In the genomic region with DNA sequence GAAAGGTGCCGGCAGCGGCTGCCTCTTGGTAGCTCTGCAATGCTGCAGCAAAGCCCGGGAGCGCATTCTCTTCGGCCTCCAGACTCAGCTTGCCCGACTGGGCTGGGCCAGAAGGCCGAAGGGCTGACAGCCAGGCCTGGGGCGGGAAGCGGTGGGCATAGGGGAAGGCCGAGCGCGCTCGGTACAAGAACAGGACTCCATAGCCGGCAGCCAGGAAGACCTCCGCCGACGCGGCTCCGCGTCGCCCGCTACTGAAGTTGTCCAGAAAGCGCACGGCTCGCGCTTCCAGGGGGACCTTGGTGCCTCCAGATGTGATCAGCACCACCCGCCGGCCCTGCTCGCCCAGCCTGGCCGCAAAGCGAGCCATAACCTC, we compare ENCODE assay signal across 8 mouse cellular contexts. TPM values are rescaled to one million over a fixed set of nuclear protein-coding genes. Genes with fewer than 3 reads are reported as not detected.
DNase-seq lines count a peak whose midpoint lies in the region; ATAC-seq and TF ChIP-seq lines count a peak whose summit lies in the region.

No protein-coding gene starts in this region.

- H3K4me2 ChIP-seq in kidney, postnatal 0 days (ENCODE audit: low read length) = peak overlapping the region; percentile 80
- peak overlapping the region; percentile 72 for H3K4me2 ChIP-seq in intestine, embryonic 16.5 days (ENCODE audit: low read depth, low read length)
- H3K4me2 ChIP-seq in midbrain, embryonic 15.5 days = peak overlapping the region; percentile 96

- ATAC-seq in kidney, postnatal 0 days (replicated peaks; ENCODE audit: low FRiP score, low read depth) = peak; percentile 42
- peak; percentile 62 for ATAC-seq in intestine, embryonic 16.5 days
- peak; percentile 77 for ATAC-seq in midbrain, embryonic 15.5 days (replicated peaks)

- DNase-seq in kidney, postnatal 0 days (ENCODE audit: low spot score) = no peak
- DNase-seq in kidney, adult 9 months = no peak
- DNase-seq in NIH3T3 (ENCODE audit: low read depth) = peak; percentile 40
- DNase-seq in forebrain, embryonic 10.5 days (ENCODE audit: extremely low spot score, low spot score) = no peak
- DNase-seq in retina, embryonic 14.5 days (ENCODE audit: low spot score) = no peak
- no peak for DNase-seq in embryo, embryonic 11 days

- WGBS in kidney, postnatal 0 days = 2% methylated on average over 31 of the region's 31 CpGs
- 0% methylated on average over 27 of the region's 31 CpGs for WGBS in forebrain, embryonic 10.5 days
- under 1% methylated on average over 31 of the region's 31 CpGs for WGBS in intestine, embryonic 16.5 days
- WGBS in midbrain, embryonic 15.5 days = under 1% methylated on average over 29 of the region's 31 CpGs

- no peak for TF ChIP-seq CTCF in kidney, postnatal 0 days (IDR thresholded peaks at IDR 0.05; ENCODE audit: low read depth)

- H3K27ac ChIP-seq in kidney, postnatal 0 days = peak overlapping the region; percentile 89
- peak overlapping the region; percentile 89 for H3K27ac ChIP-seq in forebrain, embryonic 10.5 days
- peak overlapping the region; percentile 95 for H3K27ac ChIP-seq in intestine, embryonic 16.5 days (ENCODE audit: low read length)
- peak overlapping the region; percentile 95 for H3K27ac ChIP-seq in midbrain, embryonic 15.5 days

- H3K4me3 ChIP-seq in kidney, postnatal 0 days (replicated peaks; ENCODE audit: low read depth, low read length) = peak overlapping the region; percentile 61
- H3K4me3 ChIP-seq in forebrain, embryonic 10.5 days = peak overlapping the region; percentile 77
- H3K4me3 ChIP-seq in intestine, embryonic 16.5 days (ENCODE audit: low read length) = peak overlapping the region; percentile 81
- H3K4me3 ChIP-seq in midbrain, embryonic 15.5 days = peak overlapping the region; percentile 79

- no peaks in the 10 kb centered on the region for H3K9me3 ChIP-seq in kidney, postnatal 0 days (replicated peaks; ENCODE audit: low read length)
- no peaks in the 10 kb centered on the region for H3K9me3 ChIP-seq in forebrain, embryonic 10.5 days
- H3K9me3 ChIP-seq in intestine, embryonic 16.5 days (ENCODE audit: control insufficient read depth, low read length) = no peaks in the 10 kb centered on the region
- no peaks in the 10 kb centered on the region for H3K9me3 ChIP-seq in midbrain, embryonic 15.5 days

- H3K36me3 ChIP-seq in kidney, postnatal 0 days (ENCODE audit: insufficient read depth, low read length) = peaks cover 12% of the 10 kb centered on the region; the same call in 1 of the 2 replicates
- peaks cover 21% of the 10 kb centered on the region for H3K36me3 ChIP-seq in forebrain, embryonic 10.5 days (replicated peaks)
- no peaks in the 10 kb centered on the region; the same call in 1 of the 2 replicates for H3K36me3 ChIP-seq in intestine, embryonic 16.5 days (ENCODE audit: control insufficient read depth, insufficient read depth, low read length)
- no peaks in the 10 kb centered on the region for H3K36me3 ChIP-seq in midbrain, embryonic 15.5 days (replicated peaks)

- H3K4me1 ChIP-seq in kidney, postnatal 0 days (replicated peaks; ENCODE audit: insufficient read depth, low read length) = peaks cover 9% of the 10 kb centered on the region; the same call in 1 of the 2 replicates
- peaks cover 22% of the 10 kb centered on the region for H3K4me1 ChIP-seq in forebrain, embryonic 10.5 days
- H3K4me1 ChIP-seq in intestine, embryonic 16.5 days (ENCODE audit: control insufficient read depth, insufficient read depth, low read length) = peaks cover 20% of the 10 kb centered on the region
- H3K4me1 ChIP-seq in midbrain, embryonic 15.5 days = peaks cover 19% of the 10 kb centered on the region

- H3K27me3 ChIP-seq in kidney, postnatal 0 days (ENCODE audit: insufficient read depth, low read length) = no peaks in the 10 kb centered on the region
- H3K27me3 ChIP-seq in forebrain, embryonic 10.5 days (ENCODE audit: poor library complexity, severe bottlenecking) = peaks cover 22% of the 10 kb centered on the region
- H3K27me3 ChIP-seq in intestine, embryonic 16.5 days (replicated peaks; ENCODE audit: control insufficient read depth, insufficient read depth, low read length) = no peaks in the 10 kb centered on the region
- H3K27me3 ChIP-seq in midbrain, embryonic 15.5 days (replicated peaks) = no peaks in the 10 kb centered on the region

- H3K9ac ChIP-seq in kidney, postnatal 0 days (ENCODE audit: low read depth, low read length) = peak overlapping the region; percentile 81
- H3K9ac ChIP-seq in intestine, embryonic 16.5 days (ENCODE audit: low read depth, low read length) = peak overlapping the region; percentile 94
- peak overlapping the region; percentile 85 for H3K9ac ChIP-seq in midbrain, embryonic 15.5 days

RNA-seq across cellular contexts. Expression of gene Ppcs, which starts 0.3 kb away (rescaled TPM):
- polyA plus RNA-seq in kidney, postnatal 0 days (2015; fragmentation: Nextera tagmentation; extraction: Ambion mirVana) = 64.5 and 68.0 TPM in 2 replicates
- 30.2 and 31.4 TPM in 2 replicates for polyA plus RNA-seq in forebrain, embryonic 10.5 days (2016; fragmentation: Nextera tagmentation; extraction: Ambion mirVana)
- polyA plus RNA-seq in intestine, embryonic 16.5 days (2015; fragmentation: Nextera tagmentation; extraction: Ambion mirVana) = 51.4 and 52.3 TPM in 2 replicates
- polyA plus RNA-seq in midbrain, embryonic 15.5 days (2015; fragmentation: Nextera tagmentation; extraction: Ambion mirVana) = 20.8 and 22.2 TPM in 2 replicates

RNA-seq across cellular contexts. Expression of gene Zmynd12, which starts 0.7 kb away (rescaled TPM):
- polyA plus RNA-seq in kidney, postnatal 0 days (2015; fragmentation: Nextera tagmentation; extraction: Ambion mirVana) = 1.6 and 1.7 TPM in 2 replicates
- polyA plus RNA-seq in forebrain, embryonic 10.5 days (2016; fragmentation: Nextera tagmentation; extraction: Ambion mirVana) = 0.25 and 0.31 TPM in 2 replicates
- polyA plus RNA-seq in intestine, embryonic 16.5 days (2015; fragmentation: Nextera tagmentation; extraction: Ambion mirVana) = 0.99 and 1.2 TPM in 2 replicates
- polyA plus RNA-seq in midbrain, embryonic 15.5 days (2015; fragmentation: Nextera tagmentation; extraction: Ambion mirVana) = 0.18 and 0.63 TPM in 2 replicates

RNA-seq across cellular contexts. Expression of gene Ccdc30, which starts 6.6 kb away (rescaled TPM):
- polyA plus RNA-seq in kidney, postnatal 0 days (2015; fragmentation: Nextera tagmentation; extraction: Ambion mirVana) = 6.6 and 7.6 TPM in 2 replicates
- 7.0 and 8.1 TPM in 2 replicates for polyA plus RNA-seq in forebrain, embryonic 10.5 days (2016; fragmentation: Nextera tagmentation; extraction: Ambion mirVana)
- polyA plus RNA-seq in intestine, embryonic 16.5 days (2015; fragmentation: Nextera tagmentation; extraction: Ambion mirVana) = 2.7 and 2.8 TPM in 2 replicates
- 23.2 and 23.8 TPM in 2 replicates for polyA plus RNA-seq in midbrain, embryonic 15.5 days (2015; fragmentation: Nextera tagmentation; extraction: Ambion mirVana)
